ENCODE assay signal across 12 mouse cellular contexts in the genomic region with DNA sequence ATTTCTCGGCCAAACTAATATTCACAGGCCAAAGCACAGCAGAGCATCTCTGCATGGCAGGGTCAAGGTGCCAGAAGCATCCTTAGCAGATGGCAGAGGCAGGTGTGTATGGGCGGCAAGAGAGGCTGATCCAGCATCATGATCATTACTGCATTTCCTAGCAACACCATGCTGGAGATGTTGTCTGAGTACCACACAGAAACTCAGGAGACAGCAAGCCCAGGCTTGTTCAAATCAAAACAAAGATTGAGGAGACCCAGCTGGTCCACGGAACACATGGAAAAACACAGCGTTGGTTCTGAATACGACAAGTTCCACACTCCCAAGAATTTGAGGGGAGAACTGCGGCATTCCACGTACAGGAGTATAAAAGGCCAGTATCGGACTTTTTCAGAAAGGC.
A peak's percentile ranks its signal among the peaks of the same experiment; 100 is the strongest.
DNase-seq lines count a peak whose midpoint lies in the region; ATAC-seq and TF ChIP-seq lines count a peak whose summit lies in the region.
"Had no signal": no experiment of that assay in that cellular context is flagged by ENCODE, and none has a peak within 500 bp of the region (broad histone marks: within the 10 kb centered on the region; RNA-seq: fewer than 3 reads in every experiment).

No protein-coding gene starts in this region.

- H3K36me3 ChIP-seq in kidney, adult 2 months (ENCODE audit: control insufficient read depth, insufficient read depth, low read length): no peaks in the 10 kb centered on the region
- H3K36me3 ChIP-seq in kidney, embryonic 14.5 days (ENCODE audit: control insufficient read depth, insufficient read depth, low read length): no peaks in the 10 kb centered on the region
- H3K36me3 ChIP-seq in stomach, postnatal 0 days (ENCODE audit: control insufficient read depth, insufficient read depth, low read length): no peaks in the 10 kb centered on the region
- no peaks in the 10 kb centered on the region for H3K36me3 ChIP-seq in neural tube, embryonic 15.5 days
- H3K36me3 ChIP-seq: hindbrain, embryonic 12.5 days; limb, embryonic 15.5 days had no signal

- no peak overlapping the region for H3K4me2 ChIP-seq in kidney, embryonic 14.5 days (replicated peaks; ENCODE audit: low read depth, low read length)
- no peak overlapping the region for H3K4me2 ChIP-seq in stomach, postnatal 0 days (replicated peaks; ENCODE audit: low read depth)
- H3K4me2 ChIP-seq in neural tube, embryonic 15.5 days: no peak overlapping the region
- H3K4me2 ChIP-seq: hindbrain, embryonic 12.5 days; limb, embryonic 15.5 days had no signal

- no peak for ATAC-seq in kidney, embryonic 14.5 days (ENCODE audit: low FRiP score, low TSS enrichment)
- no peak for ATAC-seq in stomach, postnatal 0 days (ENCODE audit: low FRiP score, low TSS enrichment)
- no peak for ATAC-seq in neural tube, embryonic 15.5 days (ENCODE audit: low FRiP score)

- no peak overlapping the region; the same call in 1 of the 2 replicates for H3K27ac ChIP-seq in kidney, adult 2 months (ENCODE audit: insufficient read depth, low read depth, low read length)
- H3K27ac ChIP-seq in kidney, embryonic 14.5 days (ENCODE audit: low read depth, low read length): no peak overlapping the region
- H3K27ac ChIP-seq in left cerebral cortex, adult 2 months: peak overlapping the region; percentile 22
- no peak overlapping the region for H3K27ac ChIP-seq in stomach, postnatal 0 days (replicated peaks)
- no peak overlapping the region for H3K27ac ChIP-seq in neural tube, embryonic 15.5 days (replicated peaks)
- H3K27ac ChIP-seq: hindbrain, embryonic 12.5 days; limb, embryonic 15.5 days had no signal

- intact Hi-C loops in left cerebral cortex, adult 2 months (cut with DNase I): loop anchor here (5.0 kb wide), 1 partner anchor 102 kb away; no protein-coding TSS in a partner anchor

- no peak overlapping the region for H3K4me3 ChIP-seq in kidney, adult 2 months (ENCODE audit: insufficient read depth, low read depth, low read length)
- no peak overlapping the region for H3K4me3 ChIP-seq in kidney, embryonic 14.5 days (ENCODE audit: low read length)
- H3K4me3 ChIP-seq in left cerebral cortex, adult 2 months: no peak overlapping the region
- H3K4me3 ChIP-seq in stomach, postnatal 0 days (ENCODE audit: low read depth, low read length): no peak overlapping the region
- H3K4me3 ChIP-seq in neural tube, embryonic 15.5 days (replicated peaks): no peak overlapping the region
- H3K4me3 ChIP-seq: hindbrain, embryonic 12.5 days; limb, embryonic 15.5 days; megakaryocyte, embryonic 14.5 days had no signal

- no peak for TF ChIP-seq EP300 in stomach, postnatal 0 days (optimal IDR thresholded peaks at IDR 0.05)

- no peaks in the 10 kb centered on the region for H3K9me3 ChIP-seq in kidney, embryonic 14.5 days (ENCODE audit: control insufficient read depth, low read length)
- no peaks in the 10 kb centered on the region for H3K9me3 ChIP-seq in stomach, postnatal 0 days (ENCODE audit: control insufficient read depth, low read length)
- no peaks in the 10 kb centered on the region for H3K9me3 ChIP-seq in neural tube, embryonic 15.5 days (replicated peaks)
- H3K9me3 ChIP-seq: hindbrain, embryonic 12.5 days; limb, embryonic 15.5 days; megakaryocyte, embryonic 14.5 days had no signal

- no peaks in the 10 kb centered on the region for H3K27me3 ChIP-seq in kidney, adult 2 months (replicated peaks; ENCODE audit: control insufficient read depth, insufficient read depth, low read length)
- no peaks in the 10 kb centered on the region for H3K27me3 ChIP-seq in kidney, embryonic 14.5 days (ENCODE audit: control insufficient read depth, insufficient read depth, low read length)
- H3K27me3 ChIP-seq in stomach, postnatal 0 days (ENCODE audit: control insufficient read depth, insufficient read depth, low read length): no peaks in the 10 kb centered on the region
- no peaks in the 10 kb centered on the region for H3K27me3 ChIP-seq in neural tube, embryonic 15.5 days (replicated peaks)
- H3K27me3 ChIP-seq: hindbrain, embryonic 12.5 days; limb, embryonic 15.5 days had no signal

- H3K9ac ChIP-seq in kidney, embryonic 14.5 days (ENCODE audit: low read depth, low read length): no peak overlapping the region
- H3K9ac ChIP-seq in stomach, postnatal 0 days (ENCODE audit: low read length): no peak overlapping the region
- no peak overlapping the region for H3K9ac ChIP-seq in neural tube, embryonic 15.5 days (replicated peaks)
- H3K9ac ChIP-seq: hindbrain, embryonic 12.5 days; limb, embryonic 15.5 days had no signal

- no peak for TF ChIP-seq POLR2A in kidney, adult 2 months (IDR thresholded peaks at IDR 0.05; ENCODE audit: low read depth, low read length)

- H3K4me1 ChIP-seq in kidney, adult 2 months (ENCODE audit: control insufficient read depth, insufficient read depth, low read length): no peaks in the 10 kb centered on the region
- H3K4me1 ChIP-seq in kidney, embryonic 14.5 days (ENCODE audit: control insufficient read depth, insufficient read depth, low read length): 0 out of 2 replicates have a peak, but pooled peaks cover 3% of the 10 kb centered on the region
- no peaks in the 10 kb centered on the region for H3K4me1 ChIP-seq in stomach, postnatal 0 days (replicated peaks; ENCODE audit: control insufficient read depth, insufficient read depth)
- H3K4me1 ChIP-seq in neural tube, embryonic 15.5 days: peaks cover 24% of the 10 kb centered on the region
- H3K4me1 ChIP-seq: hindbrain, embryonic 12.5 days; megakaryocyte, embryonic 14.5 days had no signal

- DNase-seq in kidney, adult 2 months: peak; percentile 13
- no peak for DNase-seq in left cerebral cortex, adult 2 months (ENCODE audit: extremely low spot score in 1 of 2, low spot score in 2 of 2)
- DNase-seq in left cerebral cortex, adult 18-20 months (ENCODE audit: low spot score in 2 of 2): no peak
- peak; percentile 73 for DNase-seq in cerebellum, adult 11 months
- DNase-seq in cerebellum, postnatal 14 days: peak; percentile 74 to 86
- no peak for DNase-seq in stomach, postnatal 0 days (ENCODE audit: low spot score)
- DNase-seq: adrenal gland, postnatal 25 days had no signal

- no peak for TF ChIP-seq CTCF in kidney, adult 2 months (conservative IDR thresholded peaks at IDR 0.05; ENCODE audit: insufficient read depth, insufficient read length, low read depth, low read length)
- no peak for TF ChIP-seq CTCF in left cerebral cortex, adult 2 months (IDR thresholded peaks at IDR 0.05)
- no peak for TF ChIP-seq CTCF in stomach, postnatal 0 days (IDR thresholded peaks at IDR 0.05; ENCODE audit: low read depth)

- WGBS in kidney, adult 2 months: 73% methylated on average over 8 of the region's 8 CpGs
- 60% methylated on average over 8 of the region's 8 CpGs for WGBS in kidney, embryonic 14.5 days
- WGBS in stomach, postnatal 0 days: 43% methylated on average over 8 of the region's 8 CpGs
- WGBS in neural tube, embryonic 15.5 days: 82% methylated on average over 8 of the region's 8 CpGs

Comparison
In these comparisons a context has a peak if more than half of its experiments do, and no peak if none do; other contexts are left out.
1. DNase-seq: peak in kidney, adult 2 months (single experiment), cerebellum, adult 11 months (single experiment) and cerebellum, postnatal 14 days (2 of 2); none in left cerebral cortex, adult 2 months (0 of 2), left cerebral cortex, adult 18-20 months (0 of 2) and stomach, postnatal 0 days (single experiment).